Mouse (Mus musculus) left cerebral cortex, postnatal 10 days (tissue): ENCODE measurements around the gene Nrn1l. TPM values are rescaled to one million over a fixed set of nuclear protein-coding genes. Genes with fewer than 3 reads are reported as not detected.

Experiments used
- DNase-seq, 2 experiments: peaks; one replicate each; pipeline ENCODE4 v3.0.0; 2021 to 2022; ENCODE audit warnings: low spot score in 2 of 2, mixed read lengths in 1 of 2; ENCODE audit errors: extremely low spot score in 1 of 2
- intact Hi-C: fragments of 180-260 bp; cut with DNase I; formaldehyde crosslinking; loops from one replicate; pipeline ENCODE4 v1.15.1; 2025
- total RNA-seq, 2 experiments: library from RNA; stranded (reverse); gene quantifications; 2 replicates each; pipeline ENCODE4 v1.2.3; 2021

Nrn1l gene
- under 1 TPM in 1 of 2 experiments, not detected in 1; 0.97 TPM for total RNA-seq

DNA sequence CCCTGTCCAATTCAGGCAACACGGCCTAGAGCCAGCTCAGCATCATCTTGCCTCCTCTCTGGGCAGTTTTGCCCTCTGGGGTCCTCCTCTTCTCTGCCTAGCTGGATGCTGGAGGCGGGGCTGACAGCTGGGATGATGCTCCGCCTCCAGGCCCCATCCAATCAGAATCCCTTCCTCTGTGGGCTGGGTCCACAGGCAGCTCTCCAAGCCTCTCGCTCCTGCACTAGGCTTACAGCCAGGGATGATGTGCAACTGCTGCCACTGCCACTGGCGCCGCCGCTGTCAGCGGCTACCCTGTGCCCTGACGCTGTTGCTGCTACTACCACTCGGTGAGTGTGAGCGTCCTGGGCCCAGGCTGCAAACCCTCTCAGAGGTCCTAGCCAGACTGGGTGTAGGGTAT lies at the start of gene Nrn1l:
Gene Nrn1l, plus strand, starts transcription at position 229 of the 400 bp plus-strand sequence.
- peak; percentile 66 to 87 for DNase-seq
- intact Hi-C loops: loop anchor here (5.0 kb wide), 2 partner anchors 39 to 129 kb away; partner anchors contain the start of gene Ctrl

- DNase-seq: no peak
- intact Hi-C loops: no loop called here
These were observed 46.7 kb upstream of the Nrn1l start for GRCm38 (mm10) chr8:105846678-105847077.

DNA sequence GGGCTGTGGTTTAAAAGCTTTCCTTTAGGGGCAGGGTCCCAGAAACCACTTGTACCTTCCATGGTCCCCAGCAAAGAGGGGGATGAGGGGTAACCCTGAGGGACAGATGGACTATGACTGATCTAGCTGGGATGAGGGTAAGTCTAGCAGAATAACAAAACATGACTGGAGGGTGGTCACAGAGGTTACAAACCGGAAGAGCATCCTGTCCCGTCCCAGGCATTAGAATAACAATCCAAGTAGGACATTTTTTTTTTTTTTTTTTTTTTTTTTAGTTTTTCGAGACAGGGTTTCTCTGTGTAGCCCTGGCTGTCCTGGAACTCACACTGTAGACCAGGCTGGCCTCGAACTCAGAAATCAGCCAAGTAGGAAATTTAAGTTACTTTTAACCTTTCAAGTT lies 43.4 kb upstream of the Nrn1l start:
- DNase-seq: no peak
- intact Hi-C loops: loop anchor here (10.0 kb wide), 1 partner anchor 85 kb away; the partner anchor contains the start of genes Ctrl and Psmb10

DNA sequence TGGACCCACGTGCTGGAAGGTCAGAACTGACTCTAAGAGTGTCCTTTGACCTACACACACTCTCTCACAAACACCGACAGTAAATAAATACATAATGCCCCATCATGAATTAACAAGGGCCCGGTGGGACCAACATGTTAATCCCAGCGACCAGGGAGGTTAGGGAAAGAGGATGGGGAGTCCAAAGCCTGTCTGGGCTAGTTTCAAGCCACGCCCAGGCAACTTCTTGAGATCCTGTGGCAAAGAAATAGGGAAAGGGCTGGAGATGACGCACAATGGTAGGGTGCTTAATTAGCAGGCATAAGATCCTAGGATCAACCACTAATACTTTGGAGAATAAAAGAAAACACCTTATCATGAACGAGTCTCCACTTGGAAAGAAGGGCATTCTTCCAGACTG lies 42.8 kb upstream of the Nrn1l start:
- no peak for DNase-seq
- intact Hi-C loops: loop anchor here (10.0 kb wide), 1 partner anchor 84 kb away; the partner anchor contains the start of genes Ctrl and Psmb10

- intact Hi-C loops: loop anchor here (10.0 kb wide), 1 partner anchor 83 kb away; the partner anchor contains the start of genes Ctrl and Psmb10
- DNase-seq: peak; percentile 91 to 93
These were observed 41.7 kb upstream of the Nrn1l start for GRCm38 (mm10) chr8:105851651-105852143.

DNA sequence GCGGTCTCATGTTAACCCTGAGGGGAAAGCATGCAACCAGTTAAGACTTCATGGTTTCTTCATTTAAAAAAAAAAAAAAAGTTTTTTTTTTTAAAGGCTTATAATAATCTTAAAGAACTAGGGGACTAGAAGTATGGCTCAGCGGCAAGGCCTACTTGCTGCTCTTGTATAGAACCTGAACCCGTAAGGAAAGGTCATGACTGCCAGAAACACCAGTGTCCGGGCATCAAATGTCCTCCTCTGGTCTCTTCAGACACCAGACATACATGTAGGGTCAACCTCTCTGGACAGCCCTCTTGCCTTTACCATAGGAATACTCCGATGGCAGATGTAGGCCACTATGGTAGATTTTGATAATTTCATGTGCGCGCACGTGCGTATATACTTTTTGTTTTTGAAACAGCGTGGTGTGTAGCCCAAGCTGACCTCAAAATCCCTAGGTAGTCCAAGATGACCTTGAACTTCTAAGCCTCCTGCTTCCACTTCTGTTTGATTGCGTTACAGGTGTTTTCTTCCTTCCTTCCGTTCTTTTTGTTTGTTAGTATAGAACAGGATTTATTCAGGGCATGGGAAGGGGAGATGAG lies 41.1 kb upstream of the Nrn1l start:
- no peak for DNase-seq
- intact Hi-C loops: loop anchor here (10.0 kb wide), 1 partner anchor 83 kb away; the partner anchor contains the start of genes Ctrl and Psmb10

GRCm38 (mm10) chr8:105853178-105853577 lies 40.2 kb upstream of the Nrn1l start, which contains the start of gene Cenpt:
TSS of gene Cenpt (minus strand) at chr8:105853278.
- DNase-seq: no peak
- intact Hi-C loops: loop anchor here (10.0 kb wide), 1 partner anchor 82 kb away; the partner anchor contains the start of genes Ctrl and Psmb10

DNA sequence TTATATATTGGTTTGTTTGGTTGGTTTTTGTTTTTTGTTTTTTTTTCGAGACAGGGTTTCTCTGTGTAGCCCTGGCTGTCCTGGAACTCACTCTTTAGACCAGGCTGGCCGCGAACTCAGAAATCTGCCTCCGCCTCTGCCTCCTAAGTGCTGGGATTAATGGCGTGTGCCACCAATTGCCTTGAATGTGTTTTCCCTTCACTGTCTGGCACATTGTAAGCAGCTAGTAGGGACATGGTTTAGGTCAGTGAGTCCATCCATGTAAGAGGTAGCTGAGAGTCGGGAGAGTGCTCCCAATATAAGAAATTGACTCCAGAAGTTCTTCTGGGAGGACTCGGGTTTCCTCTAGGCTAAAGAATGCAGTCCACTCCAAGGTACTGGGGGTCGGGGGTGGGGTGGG lies 39.1 kb upstream of the Nrn1l start:
- intact Hi-C loops: loop anchor here (10.0 kb wide), 1 partner anchor 80 kb away; the partner anchor contains the start of genes Ctrl and Psmb10
- DNase-seq: no peak

DNA sequence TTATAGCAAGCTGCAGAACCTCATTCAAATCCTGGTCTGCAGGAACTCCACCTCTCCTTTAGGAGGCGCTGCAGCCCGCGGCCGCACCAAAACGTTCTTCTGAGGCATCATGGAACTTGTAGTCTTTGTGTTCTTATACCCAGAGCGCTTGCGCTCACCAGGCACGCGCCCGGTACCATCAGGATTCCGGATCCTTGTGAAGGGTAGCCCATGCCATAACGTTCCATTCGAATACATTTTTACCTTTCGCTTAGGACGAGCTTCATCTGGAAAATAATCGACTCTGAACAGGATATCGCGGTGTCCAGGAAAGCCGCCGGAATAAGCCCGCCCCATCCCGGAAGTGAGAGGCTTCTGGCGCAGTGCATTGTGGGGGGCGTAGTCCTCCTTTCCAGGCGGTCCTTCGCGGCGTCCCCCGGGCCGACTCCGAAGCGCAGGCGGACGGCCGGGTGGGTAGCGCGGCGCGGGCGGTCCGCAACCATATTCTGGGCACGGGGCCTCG lies 38.6 kb upstream of the Nrn1l start, which contains the start of gene Thap11:
Gene Thap11, plus strand, starts transcription at position 418 of the 502 bp plus-strand sequence.
- intact Hi-C loops: loop anchor here (10.0 kb wide), 1 partner anchor 80 kb away; the partner anchor contains the start of genes Ctrl and Psmb10
- DNase-seq: peak; percentile 88 to 96

- peak; percentile 36 to 76 for DNase-seq
- intact Hi-C loops: loop anchor here (10.0 kb wide), 1 partner anchor 79 kb away; the partner anchor contains the start of genes Ctrl and Psmb10
These were observed 37.9 kb upstream of the Nrn1l start for GRCm38 (mm10) chr8:105855248-105856167.

DNA sequence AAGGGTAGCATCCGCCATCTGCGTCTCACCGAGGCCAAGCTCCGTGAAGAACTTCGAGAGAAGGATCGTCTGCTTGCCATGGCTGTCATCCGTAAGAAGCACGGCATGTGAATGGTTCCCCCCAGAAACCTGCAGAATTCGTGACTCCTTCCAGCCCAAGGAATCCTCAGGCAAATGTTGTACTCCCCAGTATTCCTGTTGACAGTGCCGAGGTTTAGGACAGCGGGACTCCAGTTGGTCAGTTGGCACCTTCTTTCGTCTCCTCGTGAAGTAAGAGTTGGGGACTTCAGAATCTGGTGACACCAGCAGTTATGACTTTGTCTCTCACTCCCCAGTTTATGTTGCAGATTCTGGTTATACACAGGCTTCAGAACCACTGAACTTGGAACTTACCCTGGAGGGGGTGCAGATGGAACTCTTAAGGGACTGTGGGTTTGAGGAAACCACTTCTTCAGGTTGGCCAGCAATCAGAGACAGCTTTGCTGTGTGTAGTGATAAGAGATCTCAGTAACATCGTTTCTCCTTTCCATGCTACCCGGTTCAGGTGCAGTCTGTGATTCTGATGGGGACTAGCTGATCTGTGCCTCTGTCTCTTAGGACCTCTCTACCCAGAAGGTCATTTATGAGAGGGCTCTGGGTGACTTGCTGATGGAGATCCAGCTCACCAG lies 37.1 kb upstream of the Nrn1l start:
- DNase-seq: no peak
- intact Hi-C loops: loop anchor here (10.0 kb wide), 1 partner anchor 78 kb away; the partner anchor contains the start of genes Ctrl and Psmb10

- intact Hi-C loops: loop anchor here (10.0 kb wide), 1 partner anchor 76 kb away; the partner anchor contains the start of genes Ctrl and Psmb10
- no peak for DNase-seq
These were observed 34.9 kb upstream of the Nrn1l start for GRCm38 (mm10) chr8:105858495-105858894.

DNA sequence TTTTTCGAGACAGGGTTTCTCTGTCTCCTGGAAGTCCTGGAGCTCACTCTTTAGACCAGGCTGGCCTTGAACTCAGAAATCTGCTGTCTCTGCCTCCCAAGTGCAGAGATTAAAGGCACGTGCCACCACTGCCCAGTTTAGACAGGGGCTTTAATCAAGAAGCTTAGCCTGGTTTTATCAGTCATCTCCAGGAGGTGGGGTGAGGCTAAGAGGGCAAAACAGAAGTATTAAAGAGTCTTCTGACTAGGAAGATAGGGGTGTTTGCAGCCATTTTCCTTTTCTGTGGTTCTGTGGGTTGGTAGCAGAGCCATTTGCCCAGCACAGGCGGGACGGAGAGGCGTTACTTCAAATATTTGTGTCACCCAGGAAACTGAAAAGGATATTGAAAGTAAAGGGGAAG lies 34.1 kb upstream of the Nrn1l start:
- intact Hi-C loops: loop anchor here (10.0 kb wide), 1 partner anchor 75 kb away; the partner anchor contains the start of genes Ctrl and Psmb10

DNA sequence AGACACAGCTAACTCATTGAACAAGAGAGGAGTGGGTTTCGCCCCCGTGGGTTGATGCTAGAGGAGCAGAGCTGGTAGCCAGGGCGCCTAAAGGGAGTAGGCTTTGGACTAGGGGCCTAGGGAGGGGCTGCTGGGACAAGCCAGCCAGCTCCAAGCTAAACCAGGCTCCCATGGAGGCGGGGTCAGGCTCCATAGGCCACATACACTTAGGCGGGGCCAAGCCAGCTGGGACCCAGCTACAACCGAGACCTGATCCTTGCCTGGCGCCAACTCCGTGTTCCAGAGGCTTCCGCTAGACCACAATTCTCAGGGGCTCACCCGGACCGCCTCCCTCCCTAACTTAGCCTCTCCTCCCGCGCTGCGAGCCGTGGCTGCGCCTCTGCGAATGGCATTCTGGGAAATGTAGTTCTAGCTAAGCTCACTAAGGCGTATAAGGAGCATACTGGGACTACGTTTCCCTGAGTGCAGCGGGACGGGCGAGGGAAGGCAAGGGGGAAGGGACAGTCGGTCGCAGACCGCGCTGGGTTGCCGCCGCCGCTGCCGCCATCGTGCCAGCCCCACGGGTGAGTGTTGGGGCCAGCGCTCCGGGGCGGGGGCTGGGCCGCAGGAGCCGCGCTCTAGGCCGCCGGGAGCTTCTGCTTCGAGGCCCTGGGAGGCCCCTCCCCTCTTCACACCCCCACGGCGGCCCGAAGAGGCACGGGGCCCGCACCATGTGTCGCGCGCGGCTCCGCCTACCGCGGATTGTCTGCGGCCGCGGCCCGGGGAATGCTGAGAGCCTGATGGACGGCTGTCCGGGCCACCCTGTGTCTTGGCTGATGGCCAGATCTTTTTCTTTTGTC lies 33.0 kb upstream of the Nrn1l start, which contains the start of gene Nutf2:
Gene Nutf2, plus strand, starts transcription at position 438 of the 839 bp plus-strand sequence.
- peak; percentile 95 to 97 for DNase-seq
- intact Hi-C loops: no loop called here

More for the DNA sequence above, 34.1 kb upstream of the Nrn1l start:
- no peak for DNase-seq

DNA sequence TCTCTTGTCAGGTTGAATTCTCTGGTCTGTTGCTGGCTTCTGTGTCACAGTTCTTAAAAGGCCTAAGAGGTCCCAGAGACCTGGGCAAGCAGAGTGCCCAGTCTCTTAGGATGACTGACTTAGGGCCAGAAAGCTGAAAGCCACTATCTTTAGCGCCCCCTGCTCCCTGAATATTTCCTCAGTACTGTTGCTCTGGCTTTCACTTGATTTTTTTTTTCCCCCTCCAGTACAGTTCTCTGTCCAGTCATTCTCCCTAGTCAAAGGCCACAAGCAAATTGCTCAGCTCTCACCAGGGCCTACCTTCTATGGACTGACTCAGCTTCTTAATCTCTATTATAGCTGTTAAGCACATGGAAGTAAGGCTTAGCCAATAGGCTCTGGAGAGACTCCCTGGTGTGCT lies 31.4 kb upstream of the Nrn1l start:
- intact Hi-C loops: no loop called here
- no peak for DNase-seq

DNA sequence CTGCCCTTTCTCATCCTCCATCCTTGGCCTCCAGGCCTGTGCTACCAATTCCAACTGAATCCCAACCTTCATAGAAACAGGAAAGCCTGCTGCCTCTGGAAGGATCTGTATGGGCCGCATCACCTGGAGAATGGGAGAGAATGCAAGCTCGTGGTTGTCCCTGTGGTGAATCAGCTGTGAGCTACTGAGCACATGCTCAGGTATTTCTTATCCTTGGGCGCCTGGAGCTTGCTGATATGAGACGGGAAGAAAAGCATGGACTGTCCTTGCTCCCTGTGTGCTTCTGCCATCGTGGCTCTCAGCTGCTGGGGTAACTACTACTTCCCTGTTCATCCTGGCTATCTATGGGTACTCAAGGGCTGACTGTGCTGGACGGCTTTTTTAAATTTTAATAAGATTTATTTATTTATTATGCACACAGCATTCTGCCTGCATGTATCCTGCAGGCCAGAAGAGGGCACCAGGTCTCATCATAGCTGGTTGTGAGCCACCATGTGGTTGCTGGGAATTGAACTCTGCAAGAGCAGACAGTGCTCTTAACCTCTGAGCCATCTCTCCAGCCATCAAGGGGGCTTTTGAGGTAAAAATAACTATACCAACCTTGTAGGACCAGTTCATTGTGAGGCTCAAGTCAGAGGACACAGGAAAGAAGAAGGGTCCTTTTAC lies 26.9 kb upstream of the Nrn1l start:
- no peak for DNase-seq
- intact Hi-C loops: no loop called here

- intact Hi-C loops: no loop called here
- DNase-seq: no peak
These were observed 19.1 kb upstream of the Nrn1l start for GRCm38 (mm10) chr8:105874301-105874700.
